Mouse (Mus musculus) monocyte, adult 59 days (primary cell): ENCODE measurements around the gene Vps33b. TPM values are rescaled to one million over a fixed set of nuclear protein-coding genes. Genes with fewer than 3 reads are reported as not detected.

Source experiments
- total RNA-seq, 2 experiments: library from RNA; stranded (reverse); gene quantifications; one replicate each; pipeline ENCODE4 v1.2.4; 2023

Gene Vps33b
- 10 to 100 TPM; 16.9 to 19.1 TPM for total RNA-seq

DNA sequence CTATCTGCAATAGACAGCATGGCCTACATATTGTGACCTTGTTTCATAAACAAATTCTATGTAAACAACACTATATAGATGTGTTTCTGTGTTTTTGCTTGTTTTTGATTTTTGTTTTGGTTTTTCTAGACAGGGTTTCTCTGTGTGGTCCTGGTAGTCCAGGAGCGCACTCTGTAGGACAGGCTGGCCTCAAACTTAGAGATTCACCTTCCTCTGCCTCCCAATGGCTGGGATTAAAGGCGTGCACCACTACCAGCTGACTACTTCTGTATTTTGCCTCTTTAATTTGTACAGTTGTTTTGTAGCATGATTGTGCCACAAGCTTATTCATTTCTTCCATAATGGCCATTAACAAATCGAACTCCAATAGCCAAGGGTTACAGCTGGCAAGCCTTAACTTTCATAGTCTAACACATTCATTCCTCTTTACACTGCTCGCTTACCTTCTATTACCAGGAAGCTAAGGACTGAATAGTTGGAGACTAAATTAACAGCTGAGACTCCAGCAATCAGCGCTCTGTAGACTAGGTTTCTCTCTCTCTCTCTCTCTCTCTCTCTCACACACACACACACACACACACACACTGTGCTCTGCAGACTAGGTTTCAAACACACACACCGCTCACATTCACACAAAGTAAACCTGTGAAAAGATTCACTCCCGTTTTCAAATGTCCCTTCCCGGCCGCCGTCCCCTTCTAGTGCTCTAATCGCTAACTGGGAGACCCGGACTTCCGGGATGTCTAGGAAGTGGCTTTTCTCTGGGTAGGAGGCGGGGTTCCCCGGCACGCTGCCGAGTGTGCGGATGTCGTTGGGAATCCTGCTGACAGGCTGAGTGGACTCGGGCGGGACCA, at the start of gene Vps33b:
Gene Vps33b (plus strand): TSS at position 753 of the 854 bp plus-strand sequence.

DNA sequence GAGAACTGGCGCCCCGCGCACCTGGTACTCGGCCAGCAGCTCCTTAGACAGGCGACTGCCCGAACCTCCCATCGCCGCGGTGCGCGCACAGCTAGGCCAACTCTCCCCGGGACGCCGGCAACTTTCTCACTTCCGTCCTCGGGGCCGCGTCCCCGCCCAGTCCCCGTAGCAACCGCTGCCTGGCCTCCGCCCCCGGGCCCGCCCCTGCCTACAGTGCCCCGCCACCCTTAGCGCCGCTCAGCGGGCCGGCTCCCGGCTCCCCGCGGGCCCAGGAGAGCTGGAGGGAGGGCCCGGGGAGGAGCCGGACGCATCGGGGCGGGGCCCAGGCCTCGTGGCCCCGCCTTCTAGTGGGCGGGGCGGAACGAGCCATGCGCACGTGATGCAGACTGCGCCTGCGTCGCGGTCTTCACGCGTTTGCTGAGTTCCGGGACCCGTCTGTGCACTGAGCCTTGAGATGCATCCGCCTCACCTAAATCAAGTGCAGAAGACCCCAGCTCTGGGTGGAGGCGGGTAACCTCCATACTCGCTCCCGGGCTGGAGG, 36.9 kb upstream of the Vps33b start, which contains the start of the genes Cib1 and Gdpgp1:
Gene Cib1 (minus strand): TSS at position 325 of the 541 bp plus-strand sequence.
Gene Gdpgp1 (plus strand): TSS at position 377 of the 541 bp plus-strand sequence.

DNA sequence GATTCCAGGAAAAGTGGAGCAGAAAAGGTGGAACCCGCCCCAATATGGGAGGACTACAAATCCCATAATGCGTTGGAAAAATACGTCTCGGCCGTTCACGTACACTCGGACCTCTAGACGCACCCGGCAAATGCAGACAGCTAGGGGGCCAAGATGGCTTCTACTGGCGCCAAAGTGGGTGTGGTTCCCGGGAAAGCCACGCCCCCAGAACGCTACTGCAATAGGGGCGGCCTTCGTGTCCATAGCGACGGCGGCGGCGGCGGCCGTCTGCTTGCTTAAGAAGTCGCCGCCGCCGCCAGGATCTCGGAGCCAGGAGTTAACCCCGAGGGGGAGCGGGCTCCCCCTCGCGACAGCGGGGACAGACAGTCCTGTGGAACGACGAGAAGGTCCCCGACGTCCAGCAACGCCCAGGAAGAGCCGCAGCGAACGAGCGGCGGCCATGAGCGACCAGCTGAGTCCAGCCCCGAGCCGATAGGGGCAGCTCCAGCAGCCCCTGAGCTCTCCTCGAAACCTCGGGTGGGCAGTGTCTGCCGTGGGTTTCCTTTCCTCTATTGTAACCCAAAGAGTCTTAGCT, 23.2 kb upstream of the Vps33b start, which contains the start of gene Ttll13:
Gene Ttll13 (plus strand): TSS at position 229 of the 574 bp plus-strand sequence.

GRCm38 (mm10) chr7:80260625-80261371, 8.7 kb upstream of the Vps33b start, which contains the start of gene Ngrn:
Gene Ngrn, plus strand, starts transcription at chr7:80261215.

GRCm38 (mm10) chr7:80294062-80294763, 24.8 kb downstream of the Vps33b start, which contains the start of gene Prc1:
Gene Prc1, plus strand, starts transcription at chr7:80294450.

DNA sequence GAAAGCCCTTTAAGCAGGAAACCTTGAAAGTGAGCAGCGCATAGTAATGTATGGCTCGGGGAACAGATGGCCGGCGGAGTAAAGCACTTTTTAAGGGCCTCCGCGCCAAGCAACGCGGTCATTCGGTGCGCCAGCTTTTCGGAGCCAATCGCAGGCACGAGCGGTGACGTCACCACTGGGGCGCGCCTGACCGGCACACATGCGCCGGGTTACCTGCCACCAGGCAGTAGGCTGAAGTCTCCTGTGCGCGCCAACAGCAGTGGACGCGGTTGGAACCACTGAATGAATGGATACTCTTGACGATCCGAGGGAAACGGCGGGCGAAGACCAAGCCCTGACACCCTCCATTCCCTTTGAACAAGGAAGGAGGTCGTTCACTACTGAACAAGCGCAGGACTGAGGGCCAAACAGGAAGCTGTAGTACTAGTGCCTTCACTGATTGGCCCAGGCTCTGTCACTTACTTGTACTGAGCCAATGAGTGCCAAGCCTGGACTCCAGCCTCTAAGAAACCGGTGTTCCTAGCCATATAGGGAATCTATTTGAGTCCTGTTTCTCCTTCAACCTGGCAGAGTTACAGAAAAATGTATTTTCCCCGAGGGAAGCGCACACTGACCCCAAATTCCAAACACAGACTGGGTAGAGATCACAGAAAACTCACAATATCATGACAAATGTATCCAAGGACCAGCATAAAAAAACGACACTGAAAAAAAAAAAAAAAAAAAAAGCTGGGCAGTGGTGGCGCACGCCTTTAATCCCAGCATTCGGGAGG, 54.8 kb downstream of the Vps33b start, which contains the start of gene Rccd1:
Gene Rccd1 (minus strand): TSS at position 412 of the 773 bp plus-strand sequence.

DNA sequence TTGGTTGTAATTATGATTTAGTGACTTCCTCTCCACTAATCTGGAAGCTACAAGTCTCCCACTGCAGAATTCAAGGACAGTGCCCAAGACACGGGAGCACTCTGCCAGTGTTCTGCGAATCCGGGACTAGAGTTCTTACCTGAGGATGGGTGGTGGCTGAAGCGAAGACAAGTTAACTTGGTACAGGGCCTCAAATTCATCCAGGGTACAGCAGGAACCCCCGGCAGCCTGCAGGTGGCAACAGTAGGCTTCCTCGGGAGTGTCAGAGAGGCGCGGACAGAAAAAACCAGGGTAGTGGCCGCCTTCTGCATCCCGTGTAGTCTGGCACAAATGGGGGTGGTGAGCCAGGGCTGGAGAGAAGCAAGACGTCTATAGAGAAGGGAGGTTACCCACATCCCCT, 71.3 kb downstream of the Vps33b start, which contains the start of gene Unc45a:
Gene Unc45a (minus strand): TSS at position 213 of the 400 bp plus-strand sequence.

Other genes starting within 250 kb of the Vps33b start
- 100 to 1,000 TPM; 325 to 334 TPM for gene Zfp710, start 244.8 kb upstream of the Vps33b start, total RNA-seq
- 10 to 100 TPM; 46.3 to 53.6 TPM for gene Idh2, start 154.3 kb upstream of the Vps33b start, total RNA-seq
- 10 to 100 TPM; 45.6 to 47.6 TPM for gene Sema4b, start 82.8 kb upstream of the Vps33b start, total RNA-seq
- 100 to 1,000 TPM in 1 of 2 experiments, 10 to 100 TPM in 1; 99.5 to 121 TPM for gene Cib1, start 36.8 kb upstream of the Vps33b start, total RNA-seq
- gene Gdpgp1, start 36.8 kb upstream of the Vps33b start, total RNA-seq: 1 to 10 TPM; 3.2 to 3.3 TPM
- under 1 TPM in 1 of 2 experiments, not detected in 1; 0.31 TPM for gene Ttll13, start 23.3 kb upstream of the Vps33b start, total RNA-seq
- gene Ngrn, start 8.4 kb upstream of the Vps33b start, total RNA-seq: 10 to 100 TPM; 12.7 to 16.3 TPM
- gene Prc1, start 24.8 kb downstream of the Vps33b start, total RNA-seq: 1 to 10 TPM; 2.8 to 5.4 TPM
- 1 to 10 TPM; 5.6 to 7.4 TPM for gene Rccd1, start 54.8 kb downstream of the Vps33b start, total RNA-seq
- gene Unc45a, start 71.4 kb downstream of the Vps33b start, total RNA-seq: 10 to 100 TPM; 49.7 to 51.2 TPM
- gene Hddc3, start 73.5 kb downstream of the Vps33b start, total RNA-seq: 1 to 10 TPM; 6.3 to 8.1 TPM
- 10 to 100 TPM; 58.5 to 59.3 TPM for gene Man2a2, start 101.7 kb downstream of the Vps33b start, total RNA-seq
- 100 to 1,000 TPM; 460 to 463 TPM for gene Fes, start 118.3 kb downstream of the Vps33b start, total RNA-seq
- 100 to 1,000 TPM; 207 to 214 TPM for gene Furin, start 135.8 kb downstream of the Vps33b start, total RNA-seq